Mouse (Mus musculus) gastrocnemius, postnatal 4 days (tissue): Measurements from ENCODE around the gene Megf11. TPM values are rescaled to one million over a fixed set of nuclear protein-coding genes. Genes with fewer than 3 reads are reported as not detected.
A peak's percentile ranks its signal among the peaks of the same experiment; 100 is the strongest.
"Not testable (repeated sequence)": the region's sequence is repeated elsewhere in the genome, so short reads cannot be mapped to it uniquely, and the experiment has no call there.

Source experiments
- DNase-seq, 2 experiments: peaks; one replicate each; pipeline ENCODE4 v3.0.0; 2021 to 2022; ENCODE audit warnings: low spot score in 2 of 2, mixed read lengths in 2 of 2
- total RNA-seq, 2 experiments: library from RNA; stranded (reverse); gene quantifications; 2 replicates each; pipeline ENCODE4 v1.2.3; 2021

Megf11 gene
- total RNA-seq, 2 experiments from 2014 or later, result 0.71 to 1.1 TPM

GRCm38 (mm10) chr9:64462870-64463269, 77.4 kb downstream of the Megf11 start:
- DNase-seq, result no peak

DNA sequence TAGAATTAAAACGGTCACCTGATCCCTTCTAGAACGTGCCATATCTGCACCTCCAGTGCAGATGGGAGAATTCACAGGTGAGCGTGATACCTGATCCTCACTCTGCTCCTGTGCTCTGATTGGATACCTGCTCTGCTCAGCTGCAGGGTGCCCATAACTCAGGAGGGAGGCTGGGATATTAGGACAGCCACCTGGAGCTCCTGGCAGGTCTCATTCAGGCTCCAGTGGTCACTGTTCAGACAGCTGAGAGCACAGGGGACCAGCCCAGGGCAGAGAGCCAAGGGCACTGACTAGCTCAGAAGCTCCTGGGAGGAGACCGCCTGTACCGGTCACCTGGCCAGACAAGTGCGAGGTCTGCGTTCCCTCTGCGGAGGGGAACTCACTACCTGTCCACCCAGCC, 80.7 kb downstream of the Megf11 start:
- no peak for DNase-seq

DNA sequence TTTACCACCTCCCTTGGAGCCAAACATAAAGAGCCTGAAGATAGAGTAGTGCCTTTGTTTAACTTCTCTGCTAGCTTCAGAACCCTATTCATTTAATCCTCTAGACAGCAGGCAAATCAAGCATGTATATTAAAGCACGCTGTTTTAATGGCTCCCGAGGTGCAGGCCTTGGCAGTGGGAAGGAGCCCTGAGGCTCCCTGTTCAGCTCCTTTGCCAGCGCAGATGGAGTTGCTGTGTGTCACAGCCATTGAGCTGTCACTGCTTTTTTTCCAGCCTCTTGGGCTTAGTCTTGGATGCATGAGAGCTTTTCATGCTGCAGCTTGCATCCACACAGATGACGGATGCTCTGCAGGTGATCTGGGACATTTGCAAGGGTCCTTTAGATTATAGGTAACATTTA, 81.1 kb downstream of the Megf11 start:
- no peak for DNase-seq

DNA sequence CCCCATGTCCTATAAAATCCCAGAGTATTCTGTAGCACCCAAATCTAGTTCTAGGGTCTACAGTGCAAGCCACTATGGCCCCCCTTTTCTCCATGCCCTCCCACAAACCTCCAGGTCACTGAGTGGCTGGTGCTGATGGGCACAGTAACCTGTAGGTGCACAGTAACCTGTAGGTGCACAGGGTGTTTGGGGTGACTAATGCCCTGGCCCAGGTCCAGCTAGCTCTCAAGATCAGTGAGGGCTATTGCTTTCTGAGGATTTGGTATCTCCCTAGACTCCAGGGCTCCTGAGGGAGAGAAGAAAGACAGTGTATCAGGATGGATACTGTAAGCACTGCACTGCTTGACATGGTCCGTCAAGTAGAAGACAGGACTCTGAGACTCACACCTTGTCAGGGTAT, 85.4 kb downstream of the Megf11 start:
- DNase-seq, result no peak

DNA sequence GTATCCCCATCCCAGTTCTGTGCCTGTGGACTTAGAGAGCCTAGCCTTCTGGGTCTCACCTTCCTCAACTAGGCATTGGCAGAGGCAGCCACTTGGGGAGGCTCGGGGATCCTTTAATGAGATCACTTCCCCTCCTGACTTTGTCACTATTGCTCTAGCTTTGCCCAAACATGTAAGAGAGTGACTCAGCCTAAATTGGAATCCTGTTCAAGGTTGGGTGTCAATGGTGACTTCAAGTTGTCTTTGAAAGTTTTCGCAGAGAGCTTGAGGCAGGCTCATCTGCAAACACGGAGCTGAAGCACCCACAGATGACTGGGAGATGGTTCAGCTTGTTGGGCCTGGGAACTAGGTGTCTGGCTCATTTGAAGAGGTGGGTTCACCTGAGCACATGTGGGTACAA, 85.9 kb downstream of the Megf11 start:
- DNase-seq, result no peak

DNA sequence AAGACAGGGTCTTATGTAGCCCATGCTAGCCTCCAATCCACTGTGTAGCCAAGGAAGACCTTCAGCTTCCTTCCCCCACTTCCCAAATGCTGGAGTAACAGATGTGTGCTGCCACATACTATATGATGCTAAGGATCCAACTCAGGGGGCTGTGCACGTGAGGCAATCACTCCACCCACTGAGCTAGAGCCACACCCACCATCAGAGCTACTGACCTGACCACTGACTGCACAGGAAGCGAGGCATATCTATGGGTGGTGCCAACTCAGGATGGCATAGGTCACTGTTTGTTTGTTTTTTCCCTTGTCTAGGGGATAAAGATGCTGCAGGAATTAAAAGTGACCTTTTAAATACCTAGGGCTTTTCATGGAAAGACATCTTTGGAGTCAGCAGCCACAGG, 86.7 kb downstream of the Megf11 start:
- DNase-seq, result no peak

DNA sequence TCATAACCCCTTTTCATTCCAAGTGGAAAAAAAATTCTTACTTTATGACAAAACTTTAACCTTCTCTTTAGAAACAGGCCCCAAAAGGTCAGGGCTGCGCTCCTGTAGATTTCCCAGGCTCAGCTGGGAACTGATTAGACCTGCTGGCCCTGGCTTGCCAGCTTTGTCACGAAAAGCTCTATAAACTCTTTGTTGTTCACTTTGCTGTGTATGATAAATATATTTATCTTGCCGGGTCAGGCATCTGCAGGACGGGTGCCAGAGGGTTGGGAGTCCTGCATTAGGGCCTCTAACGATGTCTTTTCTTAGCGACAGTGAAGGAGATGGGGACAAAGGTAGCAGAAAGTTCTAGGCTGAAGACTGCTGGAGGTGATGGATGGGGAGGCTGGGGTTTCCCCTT, 87.3 kb downstream of the Megf11 start:
- no peak for DNase-seq

DNA sequence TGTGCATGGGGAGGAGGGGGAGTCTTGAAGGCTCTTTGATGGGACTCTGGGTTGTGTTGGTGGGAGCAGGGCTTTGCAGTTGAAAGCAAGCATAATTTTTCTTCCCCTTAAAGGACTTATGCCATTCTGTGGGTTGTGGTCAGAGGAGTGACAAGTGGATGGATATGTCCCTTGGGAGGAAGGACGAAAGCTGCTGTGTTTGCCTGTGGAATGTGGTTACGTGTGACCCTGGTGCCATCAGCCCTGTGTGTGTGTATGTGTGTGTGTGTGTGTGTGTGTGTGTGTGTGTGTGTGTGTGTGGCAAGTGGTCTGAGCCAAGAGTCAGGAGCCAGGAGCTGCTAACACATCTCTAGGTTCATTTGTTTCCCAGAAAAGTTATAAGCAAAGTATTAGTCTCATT, 87.7 kb downstream of the Megf11 start:
- no peak for DNase-seq

DNA sequence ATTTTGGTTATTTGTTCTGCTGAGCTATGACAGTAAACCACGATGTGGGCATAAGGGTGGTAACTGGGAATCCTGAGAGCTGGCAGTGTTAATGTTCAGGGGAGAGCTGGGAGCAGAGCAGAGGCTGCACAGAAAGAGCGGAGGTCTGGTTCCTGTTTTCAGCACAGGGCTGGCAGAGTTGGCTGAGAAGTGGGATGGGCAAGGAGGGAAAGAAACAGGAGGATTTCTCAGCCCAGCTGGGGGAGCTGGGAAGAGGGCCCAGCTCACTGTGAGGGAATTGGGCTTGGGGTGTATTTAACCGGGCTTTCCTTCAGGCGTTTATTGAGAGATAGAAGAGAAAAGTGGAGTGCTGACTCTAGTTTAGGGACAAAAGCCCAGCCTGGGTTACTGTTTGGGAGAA, 88.3 kb downstream of the Megf11 start:
- no peak for DNase-seq

DNA sequence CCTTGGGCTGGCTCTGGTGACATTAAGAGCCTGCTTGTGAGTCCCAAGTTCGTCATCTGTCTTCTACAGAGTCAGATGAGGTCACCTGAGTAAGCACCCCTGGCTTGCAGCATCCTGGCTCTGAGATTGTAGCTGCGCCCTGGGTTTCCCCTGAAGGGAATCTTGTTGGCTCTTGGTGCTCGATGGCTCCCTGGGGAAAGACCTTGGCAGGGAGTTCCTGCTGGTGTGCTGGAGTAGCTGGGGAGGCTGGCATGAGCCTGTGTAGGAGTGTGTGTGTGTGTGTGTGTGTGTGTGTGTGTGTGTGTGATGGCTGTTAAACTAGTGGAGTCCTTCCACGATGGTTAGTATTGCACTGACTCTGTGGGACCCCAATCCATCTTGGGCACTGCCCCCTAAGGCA, 88.7 kb downstream of the Megf11 start:
- peak in 1 of 2 experiments; percentile 20 for DNase-seq

- no peak for DNase-seq
These were observed 90.5 kb downstream of the Megf11 start for GRCm38 (mm10) chr9:64475942-64476341.

- not testable (repeated sequence) for DNase-seq
These were observed 92.0 kb downstream of the Megf11 start for GRCm38 (mm10) chr9:64477397-64477796.

DNA sequence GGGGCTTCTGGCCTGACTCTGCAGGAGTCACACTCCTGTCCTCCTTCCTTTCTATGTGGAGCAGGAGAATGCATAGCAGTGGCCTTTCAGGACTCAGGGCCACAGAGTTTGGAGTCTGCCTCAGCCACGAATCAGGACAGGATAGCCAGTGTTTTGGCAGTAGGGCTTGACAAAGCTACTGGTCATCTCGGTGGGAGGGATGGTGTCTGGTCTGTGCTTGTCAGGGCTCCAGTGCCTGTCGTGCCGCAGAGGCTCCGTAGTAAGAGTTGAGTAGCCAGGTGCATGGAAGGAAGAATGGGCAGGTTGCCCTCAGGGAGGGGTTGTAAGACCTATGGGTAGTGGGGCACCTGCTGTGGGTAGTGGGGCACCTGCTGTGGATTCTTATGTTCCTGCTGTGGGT, 96.7 kb downstream of the Megf11 start:
- no peak for DNase-seq

DNA sequence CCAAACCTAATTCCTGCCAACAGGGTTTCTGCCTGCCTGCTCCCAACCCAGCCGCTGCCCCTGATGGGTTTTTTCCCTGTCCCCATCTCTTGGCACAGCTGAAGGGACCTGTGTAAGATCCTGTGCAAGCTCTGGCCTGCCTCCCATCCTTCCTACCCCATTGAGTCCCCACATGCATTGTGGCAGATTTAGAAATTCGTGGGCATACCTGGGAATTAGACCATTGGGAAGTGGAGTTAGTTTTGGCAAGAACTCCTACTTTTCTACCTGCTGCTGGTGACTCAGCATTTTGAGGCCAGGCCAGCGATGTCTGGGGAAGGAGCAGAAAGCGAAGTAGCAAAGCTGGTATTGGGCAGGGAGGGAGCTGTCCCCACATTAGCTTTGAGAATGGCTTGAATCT, 102.0 kb downstream of the Megf11 start:
- no peak for DNase-seq

GRCm38 (mm10) chr9:64494647-64495046, 109.2 kb downstream of the Megf11 start:
- no peak for DNase-seq

DNA sequence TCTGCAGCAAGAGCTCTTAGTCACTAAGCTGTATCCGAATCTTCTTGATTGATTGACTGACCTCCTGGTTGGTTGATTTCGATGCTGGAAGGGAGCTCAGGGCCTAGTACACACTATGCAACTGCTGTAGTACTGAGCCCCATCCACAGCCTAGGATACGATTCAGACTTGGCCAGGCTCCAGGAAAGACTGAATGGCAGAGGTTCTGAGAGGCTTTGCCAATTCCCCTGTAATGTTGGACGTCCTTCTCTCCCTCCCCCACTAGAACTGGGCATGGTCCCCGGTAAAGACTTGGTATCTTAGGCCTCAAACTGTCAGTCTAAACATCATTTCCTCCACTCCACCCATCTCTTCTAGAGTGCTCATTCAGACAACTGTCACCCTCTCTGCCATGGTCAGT, 113.5 kb downstream of the Megf11 start:
- DNase-seq, result no peak

DNA sequence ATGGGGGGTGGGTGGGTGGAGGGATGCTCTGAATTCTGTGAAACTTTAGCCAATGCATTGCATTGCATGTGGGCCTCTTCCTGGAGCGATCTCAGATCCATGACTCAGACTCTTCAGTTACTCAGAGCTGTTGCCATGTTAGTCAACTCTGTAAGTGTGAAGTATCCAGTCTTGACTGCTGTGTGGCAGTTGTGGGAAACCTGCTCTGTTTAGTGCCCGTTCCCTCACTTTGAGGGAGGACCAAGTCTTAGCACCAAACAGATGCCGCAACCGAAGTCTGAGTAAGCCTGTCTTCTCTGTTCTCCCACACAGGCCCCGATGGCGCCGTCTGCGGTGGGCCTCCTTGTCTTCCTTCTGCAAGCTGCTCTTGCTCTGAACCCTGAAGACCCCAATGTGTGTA, 115.8 kb downstream of the Megf11 start:
- no peak for DNase-seq

DNA sequence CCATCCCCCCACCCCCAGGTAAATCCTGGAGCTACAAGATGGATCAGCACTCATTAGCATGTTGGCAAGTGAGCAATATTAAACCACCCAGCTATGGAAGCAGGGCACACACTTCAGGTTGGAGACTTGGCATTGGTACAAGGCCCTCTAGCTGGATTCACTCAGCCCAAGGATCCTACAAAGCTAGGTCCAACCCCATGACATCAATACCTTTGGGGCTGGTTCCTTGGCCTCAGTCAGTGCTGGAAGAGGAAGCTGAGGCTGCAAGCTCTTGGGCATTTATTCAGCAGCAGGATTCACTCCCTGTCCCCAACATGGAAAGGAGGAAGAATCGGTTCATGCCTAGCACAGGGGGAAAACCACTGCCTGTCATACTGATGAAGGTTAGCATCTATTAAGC, 118.6 kb downstream of the Megf11 start:
- DNase-seq, result no peak

DNA sequence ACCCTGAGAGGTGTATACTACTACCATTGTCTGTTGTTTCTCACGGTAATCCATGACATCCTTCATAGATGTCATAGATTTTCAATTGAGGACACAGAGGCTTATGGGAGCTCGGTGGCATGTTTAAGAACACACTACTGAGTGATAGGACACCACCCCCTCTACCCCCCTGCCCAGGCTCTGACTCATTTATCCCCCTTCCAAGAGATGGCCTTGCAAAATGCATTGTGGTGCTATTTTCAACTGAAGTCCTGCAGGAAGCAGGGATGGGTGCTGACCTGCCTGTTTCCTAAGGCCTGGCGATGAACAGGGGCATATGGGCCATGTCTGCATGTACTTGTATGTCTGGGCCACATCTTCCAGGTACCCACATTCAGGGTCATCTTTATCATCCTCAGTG, 119.0 kb downstream of the Megf11 start:
- DNase-seq, result no peak

GRCm38 (mm10) chr9:64504921-64505320, 119.5 kb downstream of the Megf11 start:
- no peak for DNase-seq

DNA sequence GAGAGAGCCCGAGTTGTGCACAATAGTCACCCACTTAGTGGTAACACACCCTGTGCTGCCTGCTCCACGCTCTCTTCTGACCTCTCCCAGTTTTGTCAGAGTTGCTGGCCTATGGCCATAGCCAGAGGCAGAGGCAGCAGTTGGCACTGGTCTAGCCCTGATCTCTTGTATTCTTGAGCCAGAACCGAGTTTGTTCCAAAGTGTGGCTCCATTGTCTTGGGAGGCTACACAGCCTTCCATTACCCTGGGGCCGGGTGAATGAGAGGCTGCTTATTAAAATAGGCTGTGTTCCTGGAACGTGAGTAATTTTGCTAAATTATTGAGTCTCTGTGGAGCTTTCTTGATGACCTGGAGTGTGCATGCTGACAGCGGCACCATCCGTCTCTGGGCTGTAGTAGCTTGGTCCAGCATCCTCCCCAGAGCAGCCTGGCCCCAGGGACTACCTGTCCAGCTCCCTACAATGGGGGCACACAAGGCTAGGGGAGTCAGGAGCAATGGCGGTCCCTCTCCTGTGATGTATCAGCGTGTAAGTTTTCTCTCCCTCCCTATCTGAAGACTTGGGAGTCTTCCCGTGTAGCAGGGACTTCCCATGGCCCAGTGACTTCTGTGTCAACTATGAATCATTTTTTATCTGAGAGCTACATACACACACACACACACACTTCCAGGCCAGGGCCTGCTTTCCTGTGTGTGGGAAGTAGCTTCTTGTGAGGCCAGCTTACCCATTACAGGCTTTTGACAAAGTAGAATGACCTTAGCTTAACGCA, 121.2 kb downstream of the Megf11 start:
- DNase-seq, result no peak

DNA sequence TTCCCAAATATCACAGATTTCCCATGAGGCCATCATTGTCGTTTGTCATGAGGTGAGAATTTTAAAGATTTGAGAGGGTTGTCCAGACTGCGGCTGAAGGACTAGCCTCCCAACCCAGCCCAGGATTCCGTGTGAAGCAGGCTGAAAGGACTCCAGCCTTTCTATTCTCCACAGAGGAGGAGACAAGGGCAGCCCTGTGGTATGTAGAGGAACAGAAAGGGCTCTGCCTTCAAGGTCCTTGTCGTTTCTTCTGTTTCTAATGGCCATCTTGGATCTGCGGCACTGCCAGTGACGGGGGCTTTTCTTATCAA, 121.7 kb downstream of the Megf11 start:
- no peak for DNase-seq

GRCm38 (mm10) chr9:64507995-64508394, 122.6 kb downstream of the Megf11 start:
- DNase-seq, result no peak

GRCm38 (mm10) chr9:64514826-64515225, 129.4 kb downstream of the Megf11 start:
- DNase-seq, result no peak
